Mouse (Mus musculus) neural tube, embryonic 12.5 days (tissue): ENCODE measurements at regions not wholly inside any gene's neighbourhood (a gene's known extent, or its start where the extent isn't known, plus 50 kb on each side); places are given as distances from the start of the nearest gene placed in this dataset.

Experiments
- ATAC-seq: fragments of 200-750 bp; cut with Nextera tagmentation; 2 replicates; pipeline ENCODE4 v1.8.0; 2017; ENCODE audit warnings: low read depth, mild to moderate bottlenecking, moderate TSS enrichment, moderate library complexity; ENCODE audit not compliant: low FRiP score
- H3K27ac ChIP-seq: fragments of 300-500 bp; sonication (generic); 2 replicates; pipeline ENCODE4 v1.5.1; 2016
- H3K27me3 ChIP-seq: fragments of 300-500 bp; sonication (generic); replicated peaks from 2 replicates; pipeline ENCODE4 v1.6.1; 2016; ENCODE audit warnings: mild to moderate bottlenecking
- H3K36me3 ChIP-seq: fragments of 300-500 bp; sonication (generic); 2 replicates; pipeline ENCODE4 v1.6.1; 2016; ENCODE audit warnings: mild to moderate bottlenecking
- H3K4me1 ChIP-seq: fragments of 300-500 bp; sonication (generic); 2 replicates; pipeline ENCODE4 v1.6.1; 2016
- H3K4me2 ChIP-seq: fragments of 300-500 bp; sonication (generic); replicated peaks from 2 replicates; pipeline ENCODE4 v1.6.1; 2016; ENCODE audit warnings: mild to moderate bottlenecking
- H3K4me3 ChIP-seq: fragments of 300-500 bp; sonication (generic); 2 replicates; pipeline ENCODE4 v1.5.1; 2016
- H3K9ac ChIP-seq: fragments of 300-500 bp; sonication (generic); 2 replicates; pipeline ENCODE4 v1.6.1; 2016; ENCODE audit warnings: mild to moderate bottlenecking
- H3K9me3 ChIP-seq: fragments of 300-500 bp; sonication (generic); 2 replicates; pipeline ENCODE4 v1.6.1; 2016; ENCODE audit warnings: mild to moderate bottlenecking
- WGBS: fragments of 180-500 bp; shearing (Covaris S2); methylation state at CpG from one replicate; pipeline ENCODE4 v1.1.7; 2016; 5-methylcytosine and 5-hydroxymethylcytosine counted together

DNA sequence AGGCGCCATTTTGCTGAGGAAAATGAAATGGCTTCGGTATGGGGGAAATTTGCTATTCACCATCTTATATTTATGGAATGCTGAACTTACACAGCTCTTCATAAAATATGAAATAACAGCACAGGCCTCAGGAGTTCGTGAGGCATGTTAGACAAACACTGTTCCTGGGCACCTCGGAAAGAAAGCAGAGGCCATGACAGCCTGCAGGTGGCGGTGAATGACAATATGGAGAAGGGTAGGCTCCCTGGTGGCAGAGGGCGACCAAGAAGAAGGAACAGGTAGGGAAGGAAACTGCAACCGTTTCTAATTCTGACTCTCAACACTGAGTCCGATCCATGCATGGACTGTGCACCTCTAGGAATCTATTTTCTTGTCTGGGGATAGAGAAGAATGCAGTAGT lies 553.6 kb upstream of the Tmpo start:
- Histone ChIP-seq H3K4me1 (no peaks in the 10 kb centered on the region; the same call in 1 of the 2 replicates), H3K27ac (no peak overlapping the region), H3K27me3 (no peaks in the 10 kb centered on the region), H3K36me3 (no peaks in the 10 kb centered on the region), H3K4me3 (no peak overlapping the region), H3K9ac (no peak overlapping the region), H3K4me2 (no peak overlapping the region), H3K9me3 (no peaks in the 10 kb centered on the region)
- WGBS = 82% methylated on average over 8 of the region's 8 CpGs
- ATAC-seq = no peak

DNA sequence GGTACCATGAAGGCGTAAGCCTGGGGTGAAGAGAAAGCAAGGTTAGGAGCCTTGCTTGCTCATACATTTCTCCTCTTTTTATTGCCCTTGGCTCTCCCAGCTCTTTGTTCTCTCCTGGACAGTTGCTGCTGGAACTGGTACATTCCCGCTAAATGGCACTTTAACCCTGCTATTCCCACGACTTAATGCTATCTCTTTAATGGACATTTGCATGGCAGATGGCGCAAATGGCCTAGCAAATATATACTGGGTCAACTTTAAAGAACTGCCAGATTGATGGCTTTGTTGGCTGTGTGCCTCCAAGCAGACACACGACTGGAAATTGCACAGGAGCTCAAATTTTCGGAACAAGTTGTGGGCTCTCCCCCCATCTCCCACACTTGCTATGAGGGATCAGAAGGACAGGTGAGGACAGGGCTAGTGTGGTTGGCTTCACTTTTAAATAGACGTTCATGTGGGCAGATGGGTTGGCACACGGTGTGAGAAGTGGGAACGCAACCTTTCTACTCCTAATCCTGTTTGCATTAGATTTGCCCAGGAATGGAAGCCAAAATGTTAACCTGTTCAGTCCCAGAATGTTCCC lies 551.0 kb upstream of the Tmpo start:
- Histone ChIP-seq H3K36me3 (no peaks in the 10 kb centered on the region), H3K4me3 (no peak overlapping the region), H3K9ac (no peak overlapping the region), H3K4me1 (no peaks in the 10 kb centered on the region; the same call in 1 of the 2 replicates), H3K4me2 (no peak overlapping the region), H3K9me3 (no peaks in the 10 kb centered on the region), H3K27ac (no peak overlapping the region), H3K27me3 (no peaks in the 10 kb centered on the region)
- WGBS = 53% methylated on average over 9 of the region's 9 CpGs
- no peak for ATAC-seq

DNA sequence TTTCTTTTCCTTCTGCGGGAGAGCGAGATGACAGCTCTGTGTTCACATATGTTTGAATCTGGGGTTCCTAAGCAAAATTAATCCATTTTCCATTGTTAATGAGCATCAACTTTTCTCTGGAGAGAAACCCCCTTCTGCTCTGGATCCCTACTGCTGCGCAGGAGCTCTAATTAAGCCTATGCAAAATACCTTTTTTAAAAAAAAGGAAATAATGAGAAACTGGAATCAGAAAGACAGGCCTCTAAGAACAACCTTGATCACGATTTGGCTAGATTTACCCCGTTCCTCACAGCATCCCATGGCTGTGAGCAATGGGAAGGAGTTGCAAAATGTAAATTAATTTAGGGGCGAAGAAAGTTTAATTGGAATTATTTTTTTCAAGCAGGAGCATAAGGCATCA lies 548.9 kb upstream of the Tmpo start:
- WGBS = 88% methylated on average over 6 of the region's 6 CpGs
- Histone ChIP-seq H3K9me3 (no peaks in the 10 kb centered on the region), H3K27ac (no peak overlapping the region)

DNA sequence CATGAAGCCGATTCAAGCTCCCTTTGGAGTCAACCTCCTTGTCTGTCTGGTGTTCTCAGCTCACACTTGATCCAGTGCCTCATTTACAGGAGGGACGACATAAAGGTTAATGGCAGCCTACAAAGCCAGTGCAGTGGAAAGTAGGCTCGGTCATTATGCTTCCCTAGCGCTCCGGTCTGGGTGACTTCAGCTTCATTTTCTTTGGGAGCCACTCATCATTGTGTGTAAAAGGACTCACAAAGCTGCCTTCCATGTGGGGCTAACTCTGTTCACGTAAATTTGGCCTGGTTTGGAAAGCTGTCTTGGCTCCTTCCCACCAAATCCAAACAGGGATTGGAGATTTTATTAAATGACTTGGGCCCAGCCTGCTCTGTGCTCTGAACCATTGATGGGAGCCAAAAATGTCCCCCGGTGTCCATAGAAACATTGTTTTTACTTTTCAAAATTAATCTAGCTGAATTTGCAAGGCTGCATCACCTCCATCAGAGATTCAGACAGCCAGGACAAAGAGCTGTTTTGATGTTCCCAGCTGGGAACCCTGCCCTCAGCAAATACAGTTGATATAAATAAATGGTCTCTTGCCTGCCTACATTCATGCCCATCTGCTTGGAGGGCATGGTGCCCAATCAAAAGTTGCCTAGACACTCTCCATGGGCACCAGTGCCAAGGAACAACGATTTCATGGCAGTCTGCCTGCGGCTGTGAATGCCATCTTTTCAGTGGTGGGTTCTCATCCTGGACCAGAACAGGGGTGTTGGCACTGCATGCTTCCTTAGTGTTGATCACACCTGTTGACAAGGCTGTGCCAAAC lies 538.7 kb upstream of the Tmpo start:
- H3K27ac ChIP-seq = no peak overlapping the region
- no peak for ATAC-seq
- H3K4me2 ChIP-seq = no peak overlapping the region
- H3K4me3 ChIP-seq = no peak overlapping the region
- whole genome bisulfite sequencing = 77% methylated on average over 9 of the region's 9 CpGs
- H3K36me3 ChIP-seq = no peaks in the 10 kb centered on the region
- no peak overlapping the region for H3K9ac ChIP-seq
- H3K4me1 ChIP-seq = no peaks in the 10 kb centered on the region
- H3K9me3 ChIP-seq = no peaks in the 10 kb centered on the region
- no peaks in the 10 kb centered on the region for H3K27me3 ChIP-seq

More for the DNA sequence above, 548.9 kb upstream of the Tmpo start:
- Histone ChIP-seq H3K4me1 (no peaks in the 10 kb centered on the region; the same call in 1 of the 2 replicates), H3K9ac (no peak overlapping the region), H3K4me2 (no peak overlapping the region), H3K27me3 (no peaks in the 10 kb centered on the region), H3K36me3 (no peaks in the 10 kb centered on the region), H3K4me3 (no peak overlapping the region)
- ATAC-seq = no peak

DNA sequence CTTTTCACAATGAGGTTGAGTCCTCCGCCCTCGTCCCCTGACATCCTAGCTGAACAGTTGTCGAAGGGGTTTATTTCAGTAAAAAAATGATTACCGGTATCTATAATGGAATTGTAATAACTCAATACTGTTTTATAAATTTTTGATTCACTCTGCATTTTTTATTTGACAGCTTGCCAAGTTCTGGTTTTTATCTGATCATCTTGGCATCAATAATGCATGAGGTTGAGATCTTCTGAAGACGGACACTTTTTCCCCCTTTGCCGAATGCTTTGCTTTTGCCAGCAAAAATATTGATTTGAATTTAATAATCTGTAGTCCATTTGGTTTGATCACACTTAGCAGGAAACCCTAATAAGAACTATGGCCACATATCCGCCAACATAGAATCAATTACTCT lies 535.5 kb upstream of the Tmpo start:
- H3K4me3 ChIP-seq = no peak overlapping the region
- H3K27ac ChIP-seq = no peak overlapping the region
- H3K4me2 ChIP-seq = no peak overlapping the region
- H3K9me3 ChIP-seq = no peaks in the 10 kb centered on the region
- H3K4me1 ChIP-seq = peaks cover 4% of the 10 kb centered on the region; the same call in 1 of the 2 replicates
- WGBS = 75% methylated on average over 7 of the region's 7 CpGs
- no peak overlapping the region for H3K9ac ChIP-seq
- no peak for ATAC-seq
- H3K27me3 ChIP-seq = no peaks in the 10 kb centered on the region
- H3K36me3 ChIP-seq = no peaks in the 10 kb centered on the region

DNA sequence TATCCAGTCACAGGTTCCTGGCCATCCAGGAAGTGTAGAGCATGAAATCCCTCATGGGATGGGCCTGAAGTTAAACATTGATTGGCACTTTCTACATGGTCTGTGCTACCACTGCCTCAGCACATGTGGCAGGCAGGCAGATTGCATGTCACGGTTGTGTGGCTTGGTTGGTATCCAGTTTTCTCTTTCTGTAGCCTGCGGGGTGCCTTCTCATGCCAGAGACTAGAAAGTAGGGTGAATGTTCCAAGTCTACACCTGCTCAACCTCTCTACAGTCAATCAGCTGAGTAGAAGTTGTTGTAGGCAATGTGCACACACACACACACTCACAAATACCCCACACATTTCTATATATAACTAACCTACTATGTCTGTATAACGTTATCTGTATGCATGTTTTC lies 533.5 kb upstream of the Tmpo start:
- no peaks in the 10 kb centered on the region for H3K27me3 ChIP-seq
- H3K9ac ChIP-seq = no peak overlapping the region
- no peak overlapping the region for H3K4me2 ChIP-seq
- H3K36me3 ChIP-seq = no peaks in the 10 kb centered on the region
- H3K4me1 ChIP-seq = peaks cover 4% of the 10 kb centered on the region; the same call in 1 of the 2 replicates
- no peaks in the 10 kb centered on the region for H3K9me3 ChIP-seq
- no peak overlapping the region for H3K4me3 ChIP-seq
- no peak for ATAC-seq
- WGBS = 84% methylated on average over 3 of the region's 3 CpGs
- no peak overlapping the region for H3K27ac ChIP-seq

DNA sequence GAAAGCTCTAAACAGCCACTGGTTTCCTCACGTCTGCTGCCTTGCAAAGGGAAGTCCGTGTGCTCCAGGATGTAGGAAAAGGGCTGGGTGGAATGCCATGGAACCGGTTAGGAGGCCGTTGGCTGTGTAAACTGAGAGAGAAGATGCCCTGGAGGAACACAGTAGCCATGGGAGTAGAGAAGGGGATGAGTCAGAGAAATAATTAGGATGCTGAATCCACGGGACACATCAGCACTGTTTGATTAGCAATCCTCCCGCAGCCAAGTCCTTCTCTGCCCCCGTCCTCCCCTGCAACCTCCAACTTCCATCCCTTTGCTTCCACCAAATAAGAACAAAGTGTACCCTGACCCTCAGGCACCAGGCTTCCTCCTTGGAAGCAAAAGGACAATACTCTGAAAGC lies 532.4 kb upstream of the Tmpo start:
- H3K4me3 ChIP-seq = no peak overlapping the region
- ATAC-seq = no peak
- H3K9me3 ChIP-seq = no peaks in the 10 kb centered on the region
- no peak overlapping the region for H3K27ac ChIP-seq
- no peaks in the 10 kb centered on the region for H3K27me3 ChIP-seq
- WGBS = 44% methylated on average over 7 of the region's 7 CpGs
- peaks cover 4% of the 10 kb centered on the region; the same call in 1 of the 2 replicates for H3K4me1 ChIP-seq
- H3K9ac ChIP-seq = no peak overlapping the region
- no peak overlapping the region for H3K4me2 ChIP-seq
- H3K36me3 ChIP-seq = no peaks in the 10 kb centered on the region

DNA sequence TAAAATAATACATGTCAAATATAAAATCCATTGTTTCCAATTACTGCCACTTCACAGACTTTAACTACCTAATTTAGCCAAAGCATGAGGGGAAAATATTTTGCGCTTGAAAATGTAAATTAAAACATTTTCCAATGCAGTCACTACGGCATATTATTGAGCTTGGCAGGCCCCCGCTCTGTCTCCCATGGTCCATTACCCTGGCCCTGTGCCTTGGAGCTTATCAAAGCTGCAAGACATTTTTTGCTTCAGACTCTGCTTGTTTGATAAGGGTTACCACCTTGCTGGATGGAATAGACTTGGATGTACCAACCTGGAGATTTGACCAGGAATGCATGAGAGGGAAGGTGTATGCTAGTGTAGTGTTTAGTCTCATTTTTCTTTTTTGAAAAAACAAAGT lies 525.7 kb upstream of the Tmpo start:
- 89% methylated on average over 3 of the region's 3 CpGs for WGBS
- H3K4me2 ChIP-seq = no peak overlapping the region
- no peaks in the 10 kb centered on the region for H3K9me3 ChIP-seq
- no peak overlapping the region for H3K27ac ChIP-seq
- H3K9ac ChIP-seq = no peak overlapping the region
- no peaks in the 10 kb centered on the region for H3K4me1 ChIP-seq
- no peaks in the 10 kb centered on the region for H3K36me3 ChIP-seq
- H3K27me3 ChIP-seq = no peaks in the 10 kb centered on the region
- ATAC-seq = no peak
- no peak overlapping the region for H3K4me3 ChIP-seq

DNA sequence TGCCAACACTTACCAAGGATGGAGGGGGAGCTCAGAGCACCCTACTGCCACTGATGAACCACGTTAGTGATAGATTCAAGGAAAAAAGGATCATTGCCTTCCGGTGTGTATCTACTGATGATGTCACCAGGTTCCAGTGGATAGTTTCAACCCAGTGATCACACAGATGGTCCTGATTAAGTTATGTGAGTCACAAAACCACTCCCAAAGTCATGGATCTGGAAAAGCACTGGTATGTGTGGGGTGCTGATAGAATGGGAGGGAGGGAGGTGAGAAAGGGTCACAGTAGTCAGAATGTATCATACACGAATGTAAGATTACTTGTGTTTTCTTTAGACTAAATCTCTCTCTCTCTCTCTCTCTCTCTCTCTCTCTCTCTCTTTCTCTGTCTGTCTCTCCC lies 523.6 kb upstream of the Tmpo start:
- no peaks in the 10 kb centered on the region for H3K4me1 ChIP-seq
- 78% methylated on average over 3 of the region's 3 CpGs for WGBS
- H3K4me2 ChIP-seq = no peak overlapping the region
- H3K27ac ChIP-seq = no peak overlapping the region
- H3K36me3 ChIP-seq = no peaks in the 10 kb centered on the region
- no peak for ATAC-seq
- H3K9ac ChIP-seq = no peak overlapping the region
- H3K9me3 ChIP-seq = no peaks in the 10 kb centered on the region
- no peaks in the 10 kb centered on the region for H3K27me3 ChIP-seq
- no peak overlapping the region for H3K4me3 ChIP-seq

DNA sequence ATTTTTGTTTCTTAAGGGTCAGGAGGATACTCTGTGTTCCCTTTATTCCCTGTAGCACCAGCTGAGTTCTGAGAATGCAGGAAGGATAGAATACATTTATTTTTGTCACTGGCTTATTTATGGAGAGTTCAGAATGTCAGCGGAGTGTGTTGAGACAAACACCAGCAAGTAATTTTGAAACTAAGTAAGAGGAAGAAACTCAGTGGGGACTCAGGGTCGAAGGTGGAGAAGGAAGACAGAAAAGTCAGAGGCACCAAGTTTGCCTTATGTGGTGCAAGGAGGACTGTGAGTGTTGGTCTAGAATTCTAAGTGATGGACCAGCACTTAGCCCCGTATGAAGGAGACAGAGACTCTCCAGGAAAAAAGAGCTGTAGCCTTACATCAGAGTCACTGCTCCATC lies 520.7 kb upstream of the Tmpo start:
- Histone ChIP-seq H3K27me3 (no peaks in the 10 kb centered on the region), H3K4me3 (no peak overlapping the region), H3K9me3 (no peaks in the 10 kb centered on the region), H3K27ac (no peak overlapping the region), H3K4me2 (no peak overlapping the region), H3K9ac (no peak overlapping the region), H3K36me3 (no peaks in the 10 kb centered on the region), H3K4me1 (no peaks in the 10 kb centered on the region)
- ATAC-seq = no peak
- WGBS = 78% methylated on average over 3 of the region's 3 CpGs

DNA sequence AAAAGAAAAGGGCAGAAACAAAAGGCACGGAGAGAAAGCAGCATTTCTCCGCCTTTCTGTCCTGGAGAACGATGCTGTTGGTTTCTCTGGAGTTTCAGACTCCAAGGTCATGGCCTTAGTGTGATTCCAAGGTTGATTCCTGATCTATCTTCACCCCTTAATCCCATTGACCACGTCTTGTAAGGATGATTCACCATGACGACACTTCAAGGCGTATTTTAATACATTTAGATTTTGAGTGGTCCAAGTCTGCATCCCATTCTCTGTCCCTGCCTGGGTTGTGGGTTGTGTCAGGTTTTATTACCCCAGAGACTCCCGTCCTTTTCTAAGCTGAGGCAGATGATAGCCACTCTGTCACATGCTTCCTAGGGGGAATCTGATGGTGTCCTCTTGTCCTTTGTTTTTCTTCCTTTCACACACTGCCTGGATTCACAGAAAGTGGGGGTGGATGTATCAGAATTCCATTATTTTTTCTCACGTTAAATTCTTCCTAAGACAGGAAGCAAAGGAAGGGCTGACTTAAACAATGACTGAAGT lies 505.0 kb upstream of the Tmpo start:
- Histone ChIP-seq H3K9me3 (no peaks in the 10 kb centered on the region), H3K27ac (peak overlapping the region; percentile 46; the same call in 1 of the 2 replicates), H3K4me2 (no peak overlapping the region), H3K4me1 (peaks cover 6% of the 10 kb centered on the region; the same call in 1 of the 2 replicates), H3K27me3 (no peaks in the 10 kb centered on the region), H3K4me3 (no peak overlapping the region), H3K9ac (no peak overlapping the region), H3K36me3 (no peaks in the 10 kb centered on the region)
- ATAC-seq = no peak
- WGBS = 45% methylated on average over 8 of the region's 8 CpGs

DNA sequence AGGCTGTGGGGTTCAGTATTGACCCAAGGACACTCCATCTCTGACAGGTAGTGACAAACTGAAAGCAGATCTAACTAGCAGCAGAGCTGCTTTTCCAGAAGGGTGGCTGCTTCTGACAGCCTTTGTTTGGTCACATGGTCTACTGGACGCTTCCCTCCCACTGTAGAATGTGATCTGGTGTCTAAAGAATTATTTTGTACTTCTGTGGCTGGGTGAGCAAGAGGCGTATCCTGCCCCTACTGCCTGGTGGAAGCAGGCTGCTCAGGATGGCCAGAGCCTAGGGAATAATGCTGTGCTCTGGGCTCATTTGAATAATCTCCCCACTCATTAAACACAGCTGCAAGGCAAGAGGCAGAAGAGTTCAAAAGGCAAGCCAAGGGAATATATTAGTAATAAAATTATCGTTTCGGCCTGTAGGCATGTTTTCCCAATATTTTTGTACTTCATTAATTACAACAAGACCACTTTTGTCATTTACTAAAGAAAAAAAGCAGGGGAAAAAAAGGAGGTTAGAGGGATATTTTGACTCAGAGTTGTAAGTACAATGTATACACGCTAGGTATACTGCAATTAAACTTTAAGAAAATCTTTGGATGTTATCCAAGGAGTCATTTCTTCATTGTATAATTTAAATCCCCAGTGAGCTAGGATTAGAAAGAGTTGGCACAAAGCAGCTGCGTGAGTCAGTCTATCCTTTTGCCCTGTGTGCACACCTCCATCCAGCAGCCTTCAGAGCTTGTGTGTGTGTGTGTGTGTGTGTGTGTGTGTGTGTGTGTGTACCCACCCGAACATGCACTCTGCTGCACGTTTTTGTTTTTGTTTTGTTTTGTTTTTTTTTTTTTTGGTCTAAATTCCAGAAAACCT lies 504.3 kb upstream of the Tmpo start:
- peak; percentile 80 for ATAC-seq
- 52% methylated on average over 8 of the region's 8 CpGs for WGBS
- Histone ChIP-seq H3K9me3 (no peaks in the 10 kb centered on the region), H3K9ac (no peak overlapping the region), H3K36me3 (no peaks in the 10 kb centered on the region), H3K27ac (no peak overlapping the region), H3K4me1 (peaks cover 6% of the 10 kb centered on the region; the same call in 1 of the 2 replicates), H3K4me3 (no peak overlapping the region), H3K4me2 (no peak overlapping the region), H3K27me3 (no peaks in the 10 kb centered on the region)
